Mouse (Mus musculus) CH12.LX (cell line): ENCODE results near the gene Brwd3. TPM values are rescaled to one million over a fixed set of nuclear protein-coding genes. Genes with fewer than 3 reads are reported as not detected.

Experiments
- DNase-seq: peaks from one replicate; pipeline ENCODE4 v3.0.0-alpha.2; 2013; ENCODE audit errors: extremely low read depth
- H3K27ac ChIP-seq: 2 replicates; pipeline ENCODE4 v1.5.1; 2012; ENCODE audit warnings: low read depth, mild to moderate bottlenecking, control low read depth, moderate library complexity; ENCODE audit not compliant: insufficient read depth
- H3K27me3 ChIP-seq: replicated peaks from 2 replicates; pipeline ENCODE3; 2012; ENCODE audit warnings: inconsistent platforms
- H3K36me3 ChIP-seq, 2 experiments: replicated peaks in 1 of 2; 2 replicates each; pipeline versions ENCODE3 to v1.6.1; 2012; ENCODE audit warnings: inconsistent platforms in 1 of 2, low read length in 1 of 2, mild to moderate bottlenecking in 1 of 2, mixed read lengths in 1 of 2, moderate library complexity in 1 of 2; ENCODE audit not compliant: control insufficient read depth in 1 of 2, insufficient read depth in 1 of 2
- H3K4me1 ChIP-seq, 2 experiments: 2 replicates each; pipeline ENCODE4 v1.6.1; 2012; ENCODE audit warnings: inconsistent platforms in 1 of 2, moderate library complexity in 1 of 2; ENCODE audit not compliant: insufficient read depth in 2 of 2, control insufficient read depth in 1 of 2
- H3K4me2 ChIP-seq: 2 replicates; pipeline ENCODE4 v1.6.1; 2012; ENCODE audit warnings: low read depth, mild to moderate bottlenecking, control low read depth; ENCODE audit not compliant: poor library complexity, insufficient read depth, severe bottlenecking
- H3K4me3 ChIP-seq, 3 experiments: fragments of 150-350 bp in 1 of 3; sonication (generic) in 1 of 3; replicated peaks in 1 of 3; 2 replicates each; pipeline versions ENCODE3 to v1.5.1; 2011 to 2012; ENCODE audit warnings: low read depth in 2 of 3, low read length in 2 of 3, mild to moderate bottlenecking in 2 of 3, moderate library complexity in 2 of 3, control low read depth in 1 of 3, improper control_type of control experiment in 1 of 3, inconsistent platforms in 1 of 3, mixed read lengths in 1 of 3; ENCODE audit not compliant: poor library complexity in 1 of 3
- H3K79me2 ChIP-seq: replicated peaks from 2 replicates; pipeline ENCODE4 v1.6.1; 2012; ENCODE audit warnings: mild to moderate bottlenecking, moderate library complexity; ENCODE audit not compliant: control insufficient read depth, poor library complexity, insufficient read depth, severe bottlenecking; ENCODE audit errors: extremely low read depth
- H3K9ac ChIP-seq: 2 replicates; pipeline ENCODE4 v1.6.1; 2012; ENCODE audit warnings: low read depth, mild to moderate bottlenecking, control low read depth, moderate library complexity; ENCODE audit not compliant: insufficient read depth
- H3K9me3 ChIP-seq: replicated peaks from 2 replicates; pipeline ENCODE3; 2012; ENCODE audit warnings: low read length, inconsistent platforms, mixed read lengths
- CHD1 ChIP-seq: IDR thresholded peaks from 2 replicates; pipeline ENCODE4 v1.6.1; 2012; ENCODE audit warnings: low read depth, low read length, improper control_type of control experiment, inconsistent platforms
- CHD2 ChIP-seq: IDR thresholded peaks from 2 replicates; pipeline ENCODE4 v1.6.1; 2011; ENCODE audit warnings: low read length, improper control_type of control experiment
- CTCF ChIP-seq, 2 experiments: IDR thresholded peaks in 1 of 2; conservative IDR thresholded peaks in 1 of 2; 2 replicates each; pipeline ENCODE4 v1.5.1; 2011 to 2012; ENCODE audit warnings: low read depth in 2 of 2, low read length in 2 of 2, improper control_type of control experiment in 1 of 2, inconsistent platforms in 1 of 2, mild to moderate bottlenecking in 1 of 2, moderate library complexity in 1 of 2
- E2F4 ChIP-seq: IDR thresholded peaks from 2 replicates; pipeline ENCODE4 v1.6.1; 2011; ENCODE audit warnings: low read depth, low read length, improper control_type of control experiment; ENCODE audit not compliant: insufficient replicate concordance
- EP300 ChIP-seq: IDR thresholded peaks from 2 replicates; pipeline ENCODE4 v1.6.1; 2011; ENCODE audit warnings: low read length, improper control_type of control experiment
- ETS1 ChIP-seq: conservative IDR thresholded peaks from 2 replicates; pipeline ENCODE4 v1.6.1; 2012; ENCODE audit warnings: low read depth, mild to moderate bottlenecking, inconsistent platforms, low read length, improper control_type of control experiment, moderate library complexity
- HCFC1 ChIP-seq: IDR thresholded peaks from 2 replicates; pipeline ENCODE4 v1.6.1; 2012; ENCODE audit warnings: low read depth, mild to moderate bottlenecking, inconsistent platforms, low read length, improper control_type of control experiment
- IRF4 ChIP-seq: IDR thresholded peaks from 2 replicates; pipeline ENCODE4 v1.6.1; 2014; ENCODE audit warnings: low read depth, mild to moderate bottlenecking, inconsistent platforms, low read length, improper control_type of control experiment
- MAZ ChIP-seq: IDR thresholded peaks from 2 replicates; pipeline ENCODE4 v1.6.1; 2012; ENCODE audit warnings: low read depth, mild to moderate bottlenecking, inconsistent platforms, low read length, improper control_type of control experiment, moderate library complexity
- MYC ChIP-seq: IDR thresholded peaks from 2 replicates; pipeline ENCODE4 v1.6.1; 2011; ENCODE audit warnings: low read depth, mild to moderate bottlenecking, improper control_type of control experiment, low read length
- NRF1 ChIP-seq: IDR thresholded peaks from 2 replicates; pipeline ENCODE4 v1.6.1; 2014; ENCODE audit warnings: low read depth, mild to moderate bottlenecking, inconsistent platforms, low read length, improper control_type of control experiment, moderate library complexity
- PAX5 ChIP-seq: IDR thresholded peaks from 2 replicates; pipeline ENCODE4 v1.6.1; 2012; ENCODE audit warnings: low read length, inconsistent platforms, mixed read lengths
- POLR2A ChIP-seq: IDR thresholded peaks from 2 replicates; pipeline ENCODE4 v1.6.1; 2011; ENCODE audit warnings: low read depth, mild to moderate bottlenecking, improper control_type of control experiment, low read length
- POLR2AphosphoS2 ChIP-seq: IDR thresholded peaks from 2 replicates; pipeline ENCODE4 v1.6.1; 2011; ENCODE audit warnings: low read depth, low read length, improper control_type of control experiment
- RAD21 ChIP-seq: IDR thresholded peaks from 2 replicates; pipeline ENCODE4 v1.6.1; 2011; ENCODE audit warnings: low read depth, mild to moderate bottlenecking, low read length, improper control_type of control experiment, moderate library complexity
- RCOR1 ChIP-seq: conservative IDR thresholded peaks from 2 replicates; pipeline ENCODE4 v1.6.1; 2012; ENCODE audit warnings: low read depth, mild to moderate bottlenecking, inconsistent platforms, low read length, improper control_type of control experiment
- TCF12 ChIP-seq: IDR thresholded peaks from 2 replicates; pipeline ENCODE4 v1.6.1; 2014; ENCODE audit warnings: low read depth, mild to moderate bottlenecking, inconsistent platforms, low read length, improper control_type of control experiment
- ZC3H11A ChIP-seq: IDR thresholded peaks from 2 replicates; pipeline ENCODE4 v1.6.1; 2012; ENCODE audit warnings: low read depth, mild to moderate bottlenecking, inconsistent platforms, low read length, improper control_type of control experiment
- ZMIZ1 ChIP-seq: IDR thresholded peaks from 2 replicates; pipeline ENCODE4 v1.6.1; 2012; ENCODE audit warnings: low read depth, mild to moderate bottlenecking, inconsistent platforms, low read length, improper control_type of control experiment
- ZNF384 ChIP-seq: IDR thresholded peaks from 2 replicates; pipeline ENCODE4 v1.6.1; 2012; ENCODE audit warnings: low read depth, low read length, improper control_type of control experiment, inconsistent platforms
- dilution Hi-C: fragments of 300-500 bp; cut with MboI; formaldehyde crosslinking; loops from 2 replicates; pipeline ENCODE4 v1.14.3; 2020; ENCODE audit warnings: low sequenced_read_pairs; ENCODE audit not compliant: extremely low pct_unique_long_range_greater_than_20kb, extremely low pct_ligation_motif_present
- in situ Hi-C: fragments of 300-500 bp; cut with MboI; formaldehyde crosslinking; loops from 3 replicates; pipeline ENCODE4 v1.14.3; 2019; ENCODE audit warnings: low sequenced_read_pairs, low pct_ligation_motif_present, low pct_unique_long_range_greater_than_20kb, mixed read lengths
- polyA plus RNA-seq: library from polyadenylated mRNA; unstranded; fragments of >175 nt; gene quantifications from 2 replicates; pipeline ENCODE4 v1.2.1, GENCODE M21; 2012; ENCODE audit warnings: low read depth; ENCODE audit not compliant: insufficient read length
- total RNA-seq, 2 experiments: library from RNA; depleted of rRNA; stranded (reverse); fragments of 300-350 nt in 1 of 2; fragments of >200 nt in 1 of 2; gene quantifications; 2 replicates each; pipeline ENCODE4 v1.2.3; 2012 to 2014

The Brwd3 gene
- total and polyA plus RNA-seq, 3 experiments = 3.0 to 5.4 (median 3.3) TPM

GRCm38 (mm10) chrX:108842705-108843104, 8.5 kb upstream of the Brwd3 start:
- no peaks in the 10 kb centered on the region for H3K27me3 ChIP-seq
- TF ChIP-seq RCOR1 (no peak), NRF1 (no peak), ETS1 (no peak), E2F4 (no peak), CTCF (conservative IDR thresholded peaks at IDR 0.05 in 1 of 2, IDR thresholded peaks at IDR 0.05 in 1 of 2; ENCODE audit: low read depth in 2 of 2, low read length in 2 of 2) (no peak), CHD1 (no peak), ZMIZ1 (no peak), RAD21 (no peak), PAX5 (no peak), ZNF384 (no peak), IRF4 (no peak), EP300 (no peak), MAZ (no peak), POLR2A (no peak), MYC (no peak), CHD2 (no peak), TCF12 (no peak), POLR2AphosphoS2 (no peak)
- H3K4me2 ChIP-seq = no peak overlapping the region
- H3K4me3 ChIP-seq = no peak overlapping the region
- DNase-seq = no peak
- no peak overlapping the region for H3K27ac ChIP-seq
- H3K36me3 ChIP-seq = peaks cover 0 to 6% of the 10 kb centered on the region in 2 experiments
- no peaks in the 10 kb centered on the region for H3K4me1 ChIP-seq
- no peaks in the 10 kb centered on the region for H3K79me2 ChIP-seq
- H3K9me3 ChIP-seq = no peaks in the 10 kb centered on the region
- in situ Hi-C loops (no loop called here), dilution Hi-C loops (no loop called here)
- no peak overlapping the region for H3K9ac ChIP-seq

- Histone ChIP-seq H3K79me2 (peaks cover 4% of the 10 kb centered on the region), H3K4me3 (no peak overlapping the region), H3K36me3 (peaks cover 0 to 1% of the 10 kb centered on the region in 2 experiments), H3K27ac (no peak overlapping the region), H3K4me1 (no peaks in the 10 kb centered on the region), H3K4me2 (no peak overlapping the region), H3K9ac (no peak overlapping the region), H3K9me3 (no peaks in the 10 kb centered on the region), H3K27me3 (no peaks in the 10 kb centered on the region)
- in situ Hi-C loops = no loop called here
- TF ChIP-seq RAD21 = no peak
- no peak for TF ChIP-seq HCFC1
- TF ChIP-seq ZC3H11A = no peak
- DNase-seq = no peak
- dilution Hi-C loops = no loop called here
These were observed 2.2 kb upstream of the Brwd3 start for GRCm38 (mm10) chrX:108836416-108836815.
